Mouse (Mus musculus) heart, postnatal 0 days (tissue): ENCODE measurements at regions not wholly inside any gene's neighbourhood (a gene's known extent, or its start where the extent isn't known, plus 50 kb on each side); places are given as distances from the start of the nearest gene placed in this dataset.

Experiments
- ATAC-seq: fragments of 200-750 bp; cut with Nextera tagmentation; 2 replicates; pipeline ENCODE4 v1.8.0; 2017; ENCODE audit warnings: low read depth, moderate number of reproducible peaks, moderate library complexity; ENCODE audit not compliant: insufficient read depth
- DNase-seq: peaks from one replicate; pipeline ENCODE4 v3.0.0-alpha.2; 2016; ENCODE audit warnings: low spot score
- H3K27ac ChIP-seq: fragments of 300-500 bp; sonication (generic); 2 replicates; pipeline ENCODE4 v1.5.1; 2014; ENCODE audit warnings: low read depth, mild to moderate bottlenecking
- H3K27me3 ChIP-seq: fragments of 300-500 bp; sonication (generic); 2 replicates; pipeline ENCODE4 v1.6.1; 2014; ENCODE audit warnings: low read length, mixed read lengths; ENCODE audit not compliant: control insufficient read depth, insufficient read depth
- H3K36me3 ChIP-seq: fragments of 300-500 bp; sonication (generic); replicated peaks from 2 replicates; pipeline ENCODE4 v1.6.1; 2014; ENCODE audit warnings: low read length, mixed read lengths; ENCODE audit not compliant: control insufficient read depth, insufficient read depth
- H3K4me1 ChIP-seq: fragments of 300-500 bp; sonication (generic); 2 replicates; pipeline ENCODE4 v1.6.1; 2014; ENCODE audit warnings: antibody characterized with exemption; ENCODE audit not compliant: control insufficient read depth, insufficient read depth
- H3K4me2 ChIP-seq: fragments of 300-500 bp; sonication (generic); 2 replicates; pipeline ENCODE4 v1.6.1; 2014; ENCODE audit warnings: low read depth, mild to moderate bottlenecking, low read length, moderate library complexity
- H3K4me3 ChIP-seq: fragments of 300-500 bp; sonication (generic); 2 replicates; pipeline ENCODE4 v1.5.1; 2014; ENCODE audit warnings: low read depth, low read length
- H3K9ac ChIP-seq: fragments of 300-500 bp; sonication (generic); replicated peaks from 2 replicates; pipeline ENCODE4 v1.6.1; 2014; ENCODE audit warnings: low read depth, low read length, mixed read lengths
- H3K9me3 ChIP-seq: fragments of 300-500 bp; sonication (generic); replicated peaks from 2 replicates; pipeline ENCODE4 v1.6.1; 2016; ENCODE audit warnings: low read length; ENCODE audit not compliant: control insufficient read depth
- CTCF ChIP-seq: IDR thresholded peaks from 2 replicates; pipeline ENCODE4 v1.5.1; 2016; ENCODE audit warnings: antibody characterized with exemption, control low read depth, low read depth
- EP300 ChIP-seq: IDR thresholded peaks from 2 replicates; pipeline ENCODE4 v1.6.1; 2016; ENCODE audit warnings: antibody characterized with exemption, low read depth
- WGBS: fragments of 180-500 bp; shearing (Covaris S2); extraction: QIAGEN DNeasy Blood & Tissue Kit; methylation state at CpG from one replicate; pipeline ENCODE4 v1.1.7; 2014; 5-methylcytosine and 5-hydroxymethylcytosine counted together

DNA sequence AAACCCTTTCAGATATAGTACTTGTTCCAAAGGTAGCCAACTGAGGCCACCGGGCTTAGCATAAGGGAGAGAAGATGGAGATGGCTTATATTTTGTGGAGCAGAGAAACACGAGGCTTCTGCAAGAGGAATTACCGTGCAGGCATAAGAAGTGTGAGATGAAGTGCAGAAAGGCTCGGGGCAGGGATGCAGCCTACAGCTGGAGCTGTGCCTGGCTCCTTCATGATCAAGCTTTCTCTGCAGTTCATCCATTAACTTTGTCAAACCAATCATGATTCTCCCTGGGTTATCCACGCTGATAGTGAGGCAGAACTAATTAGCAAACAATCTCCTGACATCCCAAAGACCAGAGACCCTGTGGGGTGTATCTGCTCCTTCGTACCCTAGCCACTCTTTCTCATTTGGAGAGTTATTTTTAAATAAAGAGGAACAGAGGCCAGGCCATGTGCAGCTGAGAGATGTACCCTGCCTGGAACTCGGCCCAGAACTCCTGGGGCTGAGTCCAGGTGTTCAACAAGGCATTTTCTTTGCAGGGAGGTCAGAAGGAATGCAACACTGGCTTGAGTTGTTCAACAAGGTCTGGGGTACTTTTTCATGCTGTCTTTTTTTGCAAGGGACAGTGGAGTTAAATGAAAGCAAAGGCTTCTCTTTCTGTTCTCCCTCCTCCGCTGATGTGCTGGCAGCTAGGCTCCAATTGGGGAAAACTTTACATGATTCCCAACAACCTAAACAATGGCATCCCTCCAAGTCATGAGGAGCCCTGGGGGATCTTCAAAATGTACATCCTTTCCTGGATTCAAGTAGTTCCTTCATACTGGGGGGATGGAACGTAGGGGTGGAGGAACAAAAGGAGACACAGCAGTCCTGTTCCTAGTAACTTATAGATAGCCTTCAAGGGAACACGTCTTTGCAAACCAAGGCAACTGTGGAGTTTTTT, 610.4 kb upstream of the Fam92a start:
- TF ChIP-seq EP300 (no peak), CTCF (no peak)
- 31% methylated on average over 10 of the region's 10 CpGs for WGBS
- Histone ChIP-seq H3K36me3 (no peaks in the 10 kb centered on the region), H3K4me1 (peaks cover 14% of the 10 kb centered on the region), H3K27ac (0 out of 2 replicates have a peak overlapping the region, but pooled peaks have one; percentile 15), H3K9me3 (no peaks in the 10 kb centered on the region), H3K27me3 (no peaks in the 10 kb centered on the region), H3K4me3 (no peak overlapping the region), H3K9ac (no peak overlapping the region), H3K4me2 (no peak overlapping the region)
- DNase-seq (no peak), ATAC-seq (no peak)

GRCm38 (mm10) chr4:12780254-12780653, 608.4 kb upstream of the Fam92a start:
- ATAC-seq (no peak), DNase-seq (no peak)
- H3K4me1 ChIP-seq = peaks cover 14% of the 10 kb centered on the region
- no peak overlapping the region for H3K27ac ChIP-seq
- no peaks in the 10 kb centered on the region for H3K36me3 ChIP-seq
- H3K9me3 ChIP-seq = no peaks in the 10 kb centered on the region
- no peak for TF ChIP-seq EP300
- TF ChIP-seq CTCF = no peak
- H3K27me3 ChIP-seq = no peaks in the 10 kb centered on the region
- no peak overlapping the region for H3K9ac ChIP-seq
- WGBS = 89% methylated on average over 2 of the region's 2 CpGs
- no peak overlapping the region for H3K4me3 ChIP-seq
- H3K4me2 ChIP-seq = no peak overlapping the region

- WGBS = 89% methylated on average over 1 of the region's 1 CpGs
- no peak for ATAC-seq
- TF ChIP-seq CTCF = no peak
- no peak for TF ChIP-seq EP300
Measured at GRCm38 (mm10) chr4:12779211-12779610, 607.4 kb upstream of the Fam92a start.

DNA sequence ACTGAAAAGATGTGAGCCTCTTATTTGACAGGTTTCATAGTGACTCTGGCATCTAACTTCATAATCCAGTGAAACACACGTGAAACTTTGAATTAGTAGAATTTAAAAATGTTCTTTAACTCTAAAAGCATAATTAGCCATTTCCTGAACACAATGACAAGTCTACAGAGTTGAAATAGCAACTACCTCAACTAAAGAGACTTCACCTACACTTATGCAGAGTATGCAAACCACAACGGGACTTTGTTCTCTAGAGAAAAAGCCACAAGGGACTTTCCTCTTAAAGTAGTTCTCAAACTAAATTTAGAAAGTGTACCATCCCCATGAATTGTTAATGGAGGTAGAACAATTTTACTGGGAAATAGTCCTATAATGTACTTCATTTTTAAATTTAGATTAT, 606.3 kb upstream of the Fam92a start:
- Histone ChIP-seq H3K36me3 (no peaks in the 10 kb centered on the region), H3K4me2 (no peak overlapping the region), H3K27me3 (no peaks in the 10 kb centered on the region), H3K9me3 (no peaks in the 10 kb centered on the region), H3K9ac (no peak overlapping the region), H3K27ac (no peak overlapping the region), H3K4me3 (no peak overlapping the region), H3K4me1 (peaks cover 14% of the 10 kb centered on the region)
- ATAC-seq = no peak
- DNase-seq = no peak
- WGBS = 48% methylated on average over 2 of the region's 2 CpGs
- no peak for TF ChIP-seq CTCF
- TF ChIP-seq EP300 = no peak

More at GRCm38 (mm10) chr4:12779211-12779610, 607.4 kb upstream of the Fam92a start:
- Histone ChIP-seq H3K27ac (no peak overlapping the region), H3K36me3 (no peaks in the 10 kb centered on the region), H3K4me1 (peaks cover 14% of the 10 kb centered on the region), H3K9me3 (no peaks in the 10 kb centered on the region), H3K4me3 (no peak overlapping the region), H3K4me2 (no peak overlapping the region), H3K27me3 (no peaks in the 10 kb centered on the region), H3K9ac (no peak overlapping the region)
- no peak for DNase-seq

- Histone ChIP-seq H3K27me3 (no peaks in the 10 kb centered on the region), H3K4me2 (no peak overlapping the region), H3K4me1 (no peaks in the 10 kb centered on the region), H3K27ac (no peak overlapping the region), H3K36me3 (no peaks in the 10 kb centered on the region), H3K9ac (no peak overlapping the region), H3K9me3 (no peaks in the 10 kb centered on the region), H3K4me3 (no peak overlapping the region)
- WGBS = 85% methylated on average over 2 of the region's 2 CpGs
- ATAC-seq (no peak), DNase-seq (no peak)
- TF ChIP-seq CTCF (no peak), EP300 (no peak)
Measured at GRCm38 (mm10) chr4:12776217-12776578, 604.4 kb upstream of the Fam92a start.
